Mouse (Mus musculus) megakaryocyte, embryonic 14.5 days (primary cell): Measurements from ENCODE around the gene Mrc2.

Source experiments
- FLI1 ChIP-seq: IDR thresholded peaks from 2 replicates; pipeline ENCODE4 v1.6.1; 2012; ENCODE audit warnings: low read length, inconsistent platforms, mixed read lengths
- GATA1 ChIP-seq: IDR thresholded peaks from 3 replicates; pipeline ENCODE4 v1.6.1; 2012; ENCODE audit warnings: mixed read lengths, low read length, inconsistent platforms, borderline replicate concordance

- TF ChIP-seq GATA1 (no peak), FLI1 (no peak)
These were observed 20.7 kb downstream of the Mrc2 start for GRCm38 (mm10) chr11:105312972-105313632.
